Mouse (Mus musculus) stomach, postnatal 0 days (tissue): ENCODE data around the gene Phlda3.

Experiments used
- CTCF ChIP-seq: IDR thresholded peaks from 2 replicates; pipeline ENCODE4 v1.5.1; 2016; ENCODE audit warnings: antibody characterized with exemption, low read depth, mild to moderate bottlenecking, moderate library complexity
- EP300 ChIP-seq: optimal IDR thresholded peaks from 2 replicates; pipeline ENCODE3; 2016; ENCODE audit warnings: antibody characterized with exemption

DNA sequence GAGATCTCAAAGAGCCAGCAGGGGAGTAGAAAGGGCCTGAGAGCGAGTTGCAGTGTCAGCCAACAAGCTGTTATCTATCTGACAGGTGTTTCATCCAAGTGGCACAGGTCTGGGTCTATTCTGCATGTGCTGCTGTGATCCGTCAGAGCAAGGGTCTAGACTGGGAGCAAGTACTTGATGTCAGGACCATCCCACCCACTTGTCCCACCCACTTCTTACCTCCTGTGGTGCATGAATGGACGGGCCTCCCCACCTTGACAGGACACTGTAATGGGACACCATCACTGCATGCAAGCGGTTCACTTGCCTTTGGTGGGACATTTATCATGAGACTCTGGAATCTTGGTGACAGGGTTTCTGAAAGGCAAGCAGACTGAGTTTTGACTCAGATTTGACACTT, 36.1 kb upstream of the Phlda3 start:
- TF ChIP-seq CTCF, result no peak
- no peak for TF ChIP-seq EP300
